Mouse (Mus musculus) R1 (cell line): ENCODE measurements around the gene Faap24.
A peak's percentile ranks its signal among the peaks of the same experiment; 100 is the strongest.

Experiments used
- DNase-seq: peaks from one replicate; pipeline ENCODE4 v3.0.0-alpha.2; 2018; ENCODE audit warnings: low read depth, low spot score

Faap24 gene

DNA sequence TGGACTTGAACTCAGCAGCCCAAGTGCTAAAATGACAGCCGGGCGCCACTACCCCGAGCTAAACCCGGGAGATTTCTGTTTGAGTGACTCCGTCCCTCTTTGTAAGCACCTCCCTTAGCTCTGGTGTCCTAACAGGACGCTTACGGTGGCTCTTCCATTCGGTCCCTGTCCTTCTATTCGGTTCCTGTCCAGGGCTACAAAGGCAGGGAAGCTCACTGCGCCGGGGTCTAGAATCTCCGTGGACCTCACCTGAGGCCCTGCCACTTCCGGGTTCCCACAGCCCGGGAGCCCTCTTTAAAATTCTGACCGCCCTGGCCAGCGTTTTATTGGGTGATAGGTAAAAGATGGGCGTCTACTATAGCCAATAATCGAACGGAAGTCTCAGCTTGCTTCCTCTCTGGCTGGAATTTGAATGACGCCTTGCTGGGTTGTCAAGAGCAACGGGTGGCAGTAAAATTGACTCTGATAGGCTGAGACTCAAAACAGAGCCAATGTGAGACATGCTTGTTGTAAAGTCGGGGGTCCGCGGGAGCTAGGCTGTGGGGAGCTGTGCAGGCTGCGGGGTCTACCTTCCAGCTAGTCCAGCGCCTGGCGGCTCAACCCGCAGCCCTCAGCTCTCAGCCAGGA is at the start of gene Faap24, which contains the start of gene Cep89:
Gene Faap24, minus strand, starts transcription at position 295 of the 627 bp plus-strand sequence.
Gene Cep89, plus strand, starts transcription at position 494 of the 627 bp plus-strand sequence.
- peak; percentile 100 for DNase-seq

DNA sequence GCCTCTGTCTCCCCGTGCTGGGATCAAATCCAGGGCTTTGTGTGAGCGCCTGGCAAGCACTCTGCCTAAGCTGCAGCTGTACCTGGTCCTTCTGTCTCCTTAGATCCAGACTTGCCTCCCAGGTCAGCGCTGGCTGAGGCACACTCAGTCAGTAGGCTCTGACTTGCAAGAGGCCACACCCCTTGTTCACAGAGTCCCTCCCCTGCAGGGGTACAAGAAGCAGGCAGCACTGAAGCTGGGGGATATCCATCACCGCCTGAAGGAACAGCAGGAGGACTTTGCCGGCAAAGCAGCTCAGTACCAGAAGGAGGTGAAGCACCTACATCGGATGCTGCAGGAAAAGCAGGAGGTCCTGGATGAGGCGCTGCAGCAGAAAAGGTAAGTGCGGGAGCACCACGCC is 38.6 kb upstream of the Faap24 start:
- peak; percentile 61 for DNase-seq

GRCm38 (mm10) chr7:35428146-35428545 is 31.5 kb upstream of the Faap24 start:
- no peak for DNase-seq

GRCm38 (mm10) chr7:35423071-35423470 is 26.4 kb upstream of the Faap24 start:
- no peak for DNase-seq

DNA sequence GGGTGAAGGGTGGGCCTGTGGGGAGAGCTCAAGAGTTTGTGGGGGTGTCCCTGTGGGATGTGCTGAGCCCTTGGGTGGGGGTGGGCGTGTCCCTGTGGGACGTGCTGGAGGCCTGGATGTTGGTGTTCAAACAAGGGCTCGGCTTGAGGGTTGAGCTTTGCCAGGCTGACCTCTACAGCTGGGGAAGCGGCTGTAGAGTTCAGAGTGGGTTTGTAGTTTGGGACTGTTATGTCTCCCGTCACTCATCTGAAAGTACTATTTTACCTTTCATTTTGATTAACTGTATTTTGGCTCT is 20.0 kb upstream of the Faap24 start:
- DNase-seq = no peak

GRCm38 (mm10) chr7:35415801-35416653 is 19.4 kb upstream of the Faap24 start:
- no peak for DNase-seq

- peak; percentile 30 for DNase-seq
Measured at GRCm38 (mm10) chr7:35415226-35415625, 18.6 kb upstream of the Faap24 start.

DNA sequence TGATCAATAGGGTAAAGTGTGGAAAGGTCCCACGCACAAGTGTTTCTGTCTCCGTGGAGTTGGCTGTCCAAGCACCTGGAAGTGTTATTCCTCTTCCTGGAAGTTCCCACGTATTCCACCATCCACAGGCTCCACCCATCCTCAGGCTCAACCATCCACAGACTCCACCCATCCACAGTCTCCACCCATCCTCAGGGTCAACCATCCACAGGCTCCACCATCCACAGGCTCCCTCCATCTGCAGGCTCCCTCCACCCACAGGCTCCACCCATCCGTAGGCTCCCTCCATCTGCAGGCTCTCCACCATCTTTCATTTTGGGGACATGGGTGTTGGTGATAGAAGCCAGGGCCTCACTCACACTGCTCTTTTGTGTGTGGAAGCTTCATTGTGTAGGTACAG is 4.5 kb upstream of the Faap24 start:
- peak; percentile 95 for DNase-seq

- no peak for DNase-seq
Measured at GRCm38 (mm10) chr7:35395734-35396456, 741 bp downstream of the Faap24 start.

DNA sequence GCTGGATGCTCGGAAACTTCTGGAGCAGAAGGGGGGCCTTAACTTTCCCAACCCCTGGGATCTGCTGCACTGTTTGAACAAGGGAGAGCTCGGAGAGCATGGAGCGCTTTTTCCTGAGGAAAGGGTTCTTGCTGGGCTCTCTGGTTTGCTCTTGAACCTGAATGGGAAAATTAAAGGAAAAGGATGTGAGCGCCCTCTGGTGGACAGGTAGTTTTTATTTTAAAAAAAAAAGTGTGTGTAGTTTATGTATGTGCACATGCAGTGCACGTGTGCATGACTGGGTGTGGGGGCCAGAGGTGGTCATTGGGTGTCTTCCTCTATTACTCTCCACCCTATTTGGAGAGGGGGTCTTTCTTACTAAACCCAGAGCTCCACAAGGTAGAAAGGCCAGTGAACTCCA is 3.7 kb downstream of the Faap24 start:
- DNase-seq = peak; percentile 74

GRCm38 (mm10) chr7:35388694-35389093 is 7.9 kb downstream of the Faap24 start:
- DNase-seq = peak; percentile 89

DNA sequence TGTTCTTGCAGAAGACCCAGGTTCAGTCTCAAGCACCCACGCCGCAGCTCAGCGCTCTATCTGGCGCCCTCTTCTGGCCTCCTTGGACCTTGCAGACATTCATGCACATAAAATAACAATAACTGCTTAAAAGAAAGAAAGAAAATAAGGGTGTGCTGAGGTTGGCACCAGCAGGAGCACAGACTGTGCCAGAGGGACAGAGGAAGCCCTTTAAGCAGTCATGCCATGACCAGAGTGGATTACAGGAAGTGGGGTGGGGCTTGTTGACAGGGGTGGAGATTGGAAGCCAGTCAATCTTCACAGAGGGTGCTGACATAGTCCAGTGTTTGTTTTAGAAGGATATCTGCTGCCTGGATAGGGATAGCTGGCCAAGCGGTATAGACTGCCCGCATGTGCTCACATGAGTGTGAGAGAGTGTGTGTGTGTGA is 10.1 kb downstream of the Faap24 start:
- peak; percentile 66 for DNase-seq

GRCm38 (mm10) chr7:35382706-35383353 is 13.8 kb downstream of the Faap24 start:
- DNase-seq = peak; percentile 92

GRCm38 (mm10) chr7:35381861-35382260 is 14.8 kb downstream of the Faap24 start:
- peak; percentile 57 for DNase-seq

DNA sequence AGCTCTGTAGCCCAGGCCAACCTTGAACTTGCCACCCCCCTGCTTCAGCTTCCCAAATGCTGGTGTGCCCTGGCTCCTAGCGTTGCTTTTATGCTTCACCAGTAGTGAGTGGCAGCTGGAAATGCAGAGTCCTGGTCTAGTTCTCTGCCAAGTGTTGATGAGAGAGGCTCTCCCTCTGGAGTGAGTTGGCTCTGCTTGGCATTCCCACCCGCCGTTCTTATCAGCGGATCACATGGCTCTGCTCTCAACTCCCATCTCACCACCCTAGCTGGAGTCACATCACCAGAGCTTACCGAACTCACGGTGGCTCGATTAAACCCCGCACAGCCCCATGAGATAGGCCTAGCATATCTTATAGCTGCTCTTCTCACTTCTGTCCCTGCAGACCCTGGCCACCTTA is 16.3 kb downstream of the Faap24 start:
- no peak for DNase-seq

DNA sequence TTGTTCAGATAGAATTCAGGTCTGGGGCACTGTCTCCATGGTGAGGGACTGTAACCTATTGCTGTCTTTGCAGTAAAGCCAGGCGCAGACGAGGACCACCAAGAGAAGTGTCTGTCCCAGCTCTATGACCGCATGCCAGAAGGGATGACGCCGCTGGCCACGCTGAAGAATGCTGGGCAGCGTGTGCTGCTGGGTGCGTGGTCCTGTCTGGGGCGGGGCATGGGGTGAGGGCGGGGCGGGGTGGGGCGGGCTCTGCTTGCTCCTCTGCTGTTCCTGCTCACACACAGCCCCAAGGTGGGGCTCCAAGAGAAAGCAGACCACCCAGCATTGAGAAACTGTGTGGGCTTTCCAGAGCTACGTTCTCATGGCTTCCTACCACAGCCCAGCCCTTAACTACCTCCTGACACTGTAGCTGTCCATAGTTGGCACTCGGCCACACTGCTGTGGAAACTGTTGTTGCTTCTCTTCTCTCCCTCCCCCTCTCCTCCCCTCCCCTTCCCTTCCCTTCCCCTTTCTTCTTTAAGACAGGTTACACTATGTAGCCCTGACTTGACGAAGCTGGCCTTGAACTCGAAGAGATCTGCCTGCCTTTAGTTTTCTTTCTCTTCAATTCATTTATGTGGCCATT is 17.0 kb downstream of the Faap24 start:
- DNase-seq = no peak

DNA sequence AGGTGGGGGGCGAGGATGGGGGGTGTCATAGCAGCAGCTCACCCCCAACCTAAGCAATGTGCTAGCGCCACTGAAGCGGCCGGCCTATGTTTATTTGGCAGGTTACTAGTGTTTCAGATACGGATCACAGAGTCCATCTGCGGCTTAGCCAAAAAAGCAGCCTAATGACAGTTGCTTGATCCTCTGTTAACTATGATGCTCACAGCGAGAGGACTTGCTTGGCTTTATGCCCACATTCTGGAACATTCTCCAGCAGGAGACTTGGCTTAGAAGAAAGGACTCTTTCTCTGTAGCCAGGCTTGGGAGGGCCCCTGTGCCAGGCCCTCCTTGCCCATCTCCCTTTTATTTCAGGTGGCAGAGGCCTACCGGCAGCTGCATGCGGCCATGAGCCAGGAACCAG is 20.0 kb downstream of the Faap24 start:
- no peak for DNase-seq

DNA sequence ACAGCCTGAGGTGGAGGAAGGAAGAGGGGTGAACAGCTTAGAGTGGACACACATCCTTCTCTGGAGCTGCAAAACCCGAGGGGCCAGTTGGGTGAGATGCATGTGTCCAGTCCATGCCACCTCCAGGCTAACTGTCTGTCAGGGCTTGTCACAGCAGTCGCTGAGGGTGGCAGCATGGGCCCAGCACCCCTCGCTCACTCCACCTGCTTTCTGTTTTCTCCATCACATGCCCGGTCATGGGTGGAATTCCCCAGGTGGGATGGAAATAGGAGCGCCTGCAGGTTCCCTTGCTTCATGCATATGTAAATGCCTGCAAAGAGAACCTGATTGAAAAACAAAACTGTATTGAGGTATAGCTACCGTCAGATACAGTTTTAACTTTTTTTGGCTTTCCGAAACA is 22.4 kb downstream of the Faap24 start:
- no peak for DNase-seq

DNA sequence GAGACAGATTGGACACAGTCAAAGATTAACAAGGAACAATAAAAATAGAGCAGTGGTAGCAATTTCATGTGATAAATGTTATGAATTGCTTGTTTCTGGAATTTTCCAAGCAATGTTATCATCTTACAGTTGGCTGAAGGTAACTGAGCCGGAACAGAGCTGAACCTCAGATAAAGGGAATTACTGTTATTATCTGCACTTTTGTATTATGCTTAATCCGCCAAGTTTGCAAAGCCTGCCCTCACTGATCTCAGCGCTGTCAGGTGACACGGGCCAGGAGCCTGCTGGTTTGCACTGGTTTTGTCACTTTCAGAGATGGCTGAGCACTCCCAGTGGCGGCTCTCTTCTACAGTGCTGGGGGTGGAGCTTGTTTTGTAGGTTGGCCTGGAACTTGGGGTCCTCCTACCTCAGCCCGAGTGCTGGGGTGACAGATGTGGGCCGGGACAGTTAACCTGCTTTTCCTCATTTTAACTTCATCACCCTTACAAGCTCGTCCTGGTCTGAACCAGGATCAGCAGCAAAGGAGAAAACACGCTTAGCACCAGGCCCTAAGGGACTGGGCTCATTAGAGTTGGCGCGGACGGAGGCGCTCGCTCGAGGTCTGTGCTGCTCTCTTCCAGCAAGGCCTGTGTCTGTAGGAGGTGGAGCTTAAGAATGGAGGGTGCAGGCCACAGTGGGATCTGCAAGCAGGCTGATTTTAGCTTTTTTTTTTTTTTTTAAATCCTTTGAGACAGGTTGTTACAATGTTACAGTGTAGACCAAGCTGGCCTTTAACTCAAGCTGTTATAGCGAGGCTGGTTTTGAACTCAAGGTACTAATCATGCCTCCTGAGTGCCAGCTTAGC is 23.3 kb downstream of the Faap24 start:
- DNase-seq = peak; percentile 74

DNA sequence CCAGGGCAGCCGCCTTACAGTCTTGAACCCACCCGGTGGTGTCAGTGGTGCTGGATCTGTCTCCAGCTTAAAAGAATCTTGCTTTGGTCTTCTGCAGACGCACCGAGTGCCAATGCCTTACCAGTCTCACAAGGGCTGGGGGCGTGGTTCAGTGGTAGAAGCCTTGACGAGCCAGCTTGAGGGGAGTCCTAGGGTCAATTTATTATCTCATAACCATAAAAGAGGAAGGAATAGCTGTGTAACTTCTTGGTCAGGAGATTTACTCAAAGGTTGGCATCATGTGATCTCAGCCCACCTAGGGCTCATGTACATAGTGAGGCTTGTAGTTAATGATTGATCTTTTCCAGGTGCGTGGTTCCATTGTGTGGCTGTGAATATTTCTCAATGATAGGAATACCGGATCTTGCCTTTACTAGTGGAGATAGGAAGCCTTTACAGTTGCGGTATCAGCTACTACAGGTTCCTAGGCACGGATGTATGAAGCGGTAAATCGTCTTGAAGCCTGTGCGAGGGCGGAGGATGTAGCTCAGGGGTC is 24.1 kb downstream of the Faap24 start:
- DNase-seq = no peak
